Mouse (Mus musculus): ENCODE data around the gene Caskin1. TPM values are rescaled to one million over a fixed set of nuclear protein-coding genes. Genes with fewer than 3 reads are reported as not detected.
"Not testable (repeated sequence)": the region's sequence is repeated elsewhere in the genome, so short reads cannot be mapped to it uniquely, and the experiment has no call there.

Caskin1 gene
- polyA plus RNA-seq, 2 experiments = 0.08 to 0.09 TPM

DNA sequence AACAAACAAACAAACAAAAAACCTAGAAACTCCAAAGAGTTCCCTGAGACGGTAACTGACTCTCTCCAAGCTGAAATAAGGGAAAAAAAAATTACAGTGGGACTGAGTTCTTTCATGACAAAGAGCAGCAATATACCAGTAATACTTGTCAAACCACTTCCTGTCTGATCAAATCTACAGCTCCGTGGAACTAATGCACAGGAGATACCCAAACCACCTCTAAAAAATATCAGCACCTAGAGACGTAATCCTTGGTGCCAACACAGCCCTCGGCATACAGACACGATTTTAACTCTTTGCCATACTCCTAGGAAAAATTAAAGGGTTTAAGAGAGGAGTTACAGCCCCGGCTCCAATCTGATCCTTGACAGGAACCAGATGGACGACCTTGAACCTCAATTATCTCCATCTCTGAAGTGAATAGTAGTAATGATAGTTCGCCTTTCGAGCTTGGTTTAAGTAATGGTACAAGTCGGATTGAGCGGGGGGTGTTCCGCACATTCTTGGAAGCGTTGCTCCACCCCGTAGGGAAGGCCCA, 34.1 kb upstream of the Caskin1 start:
- ATAC-seq (ENCODE audit: insufficient read depth) = no peak

DNA sequence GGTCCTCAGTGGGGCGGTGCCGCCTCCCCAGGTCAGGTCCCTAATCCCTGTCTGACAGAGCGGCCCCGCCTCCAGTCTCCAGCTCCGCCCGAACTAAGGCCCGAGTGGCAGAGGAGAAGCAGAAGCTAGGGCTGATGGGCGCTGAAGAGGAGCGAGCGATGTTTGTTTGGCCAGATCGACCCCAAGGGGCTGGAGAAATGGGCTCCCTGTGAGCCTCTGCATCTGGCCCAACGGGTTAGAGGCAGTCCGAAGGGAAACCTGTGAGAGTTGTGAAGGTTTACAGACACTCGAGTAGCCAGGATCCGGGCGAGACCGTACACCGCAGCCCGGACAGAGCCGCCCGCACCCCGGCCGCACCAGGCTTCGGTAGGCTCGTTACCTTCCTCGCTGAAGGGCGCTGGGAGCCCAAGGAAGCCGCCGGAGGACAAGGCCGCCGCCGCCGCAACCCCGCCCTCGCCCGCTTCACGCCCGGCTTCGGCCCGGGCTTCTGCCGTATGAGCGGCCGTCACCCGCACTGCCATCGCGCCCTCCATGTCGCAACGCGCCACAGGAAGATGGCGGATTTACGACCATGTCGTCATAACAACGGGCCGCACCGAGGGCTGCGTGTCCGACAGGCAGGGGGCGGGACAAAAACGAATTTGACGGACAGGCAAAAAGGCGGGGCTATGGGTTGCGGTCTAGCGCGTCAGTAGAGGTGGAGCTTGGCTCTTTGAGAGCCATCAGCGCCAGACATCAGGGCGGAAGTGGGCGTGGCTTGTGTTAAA, 33.5 kb upstream of the Caskin1 start:
- H3K9me3 ChIP-seq (ENCODE audit: control insufficient read depth, low read length) = no peaks in the 10 kb centered on the region
- H3K9ac ChIP-seq (replicated peaks) = peak overlapping the region; percentile 99
- DNase-seq (ENCODE audit: low read depth in 3 of 3, low spot score in 3 of 3) (peak; percentile 99 to 100 (median 99)), ATAC-seq (ENCODE audit: insufficient read depth) (peak; percentile 94)
- H3K4me1 ChIP-seq (replicated peaks; ENCODE audit: control insufficient read depth in 2 of 2, insufficient read depth in 2 of 2, low read length in 1 of 2) = peaks cover 18 to 20% of the 10 kb centered on the region in 2 experiments
- peak overlapping the region; percentile 97 for H3K4me2 ChIP-seq (ENCODE audit: low read depth)
- WGBS (ENCODE audit: insufficient replicate concordance) = under 1% methylated on average over 67 of the region's 67 CpGs
- H3K27me3 ChIP-seq (ENCODE audit: control insufficient read depth, insufficient read depth, low read length) = no peaks in the 10 kb centered on the region
- 0 out of 2 replicates have a peak, but pooled peaks have one; percentile 26 for TF ChIP-seq CTCF (IDR thresholded peaks at IDR 0.05; ENCODE audit: low read depth)
- TF ChIP-seq EP300 (IDR thresholded peaks at IDR 0.05; ENCODE audit: low read depth) = no peak
- peak overlapping the region; percentile 84 to 96 for H3K4me3 ChIP-seq (ENCODE audit: insufficient read depth in 1 of 2, low read depth in 2 of 2, low read length in 2 of 2)
- peak overlapping the region; percentile 98 for H3K27ac ChIP-seq
- H3K36me3 ChIP-seq (replicated peaks; ENCODE audit: control insufficient read depth, insufficient read depth, low read depth) = peaks cover 8% of the 10 kb centered on the region

More for the DNA sequence above, 34.1 kb upstream of the Caskin1 start:
- H3K9ac ChIP-seq (replicated peaks) = peak overlapping the region; percentile 99
- peak overlapping the region; percentile 97 for H3K4me2 ChIP-seq (ENCODE audit: low read depth)
- DNase-seq (ENCODE audit: low read depth in 3 of 3, low spot score in 3 of 3) = no peak
- peak overlapping the region; percentile 84 to 96 for H3K4me3 ChIP-seq (ENCODE audit: insufficient read depth in 1 of 2, low read depth in 2 of 2, low read length in 2 of 2)
- H3K9me3 ChIP-seq (ENCODE audit: control insufficient read depth, low read length) = no peaks in the 10 kb centered on the region
- WGBS (ENCODE audit: insufficient replicate concordance) = 2% methylated on average over 14 of the region's 14 CpGs
- H3K27ac ChIP-seq = peak overlapping the region; percentile 98
- H3K4me1 ChIP-seq (replicated peaks; ENCODE audit: control insufficient read depth in 2 of 2, insufficient read depth in 2 of 2, low read length in 1 of 2) = peaks cover 18 to 20% of the 10 kb centered on the region in 2 experiments
- H3K36me3 ChIP-seq (replicated peaks; ENCODE audit: control insufficient read depth, insufficient read depth, low read depth) = peaks cover 13% of the 10 kb centered on the region
- H3K27me3 ChIP-seq (ENCODE audit: control insufficient read depth, insufficient read depth, low read length) = no peaks in the 10 kb centered on the region
- no peak for TF ChIP-seq EP300 (IDR thresholded peaks at IDR 0.05; ENCODE audit: low read depth)

DNA sequence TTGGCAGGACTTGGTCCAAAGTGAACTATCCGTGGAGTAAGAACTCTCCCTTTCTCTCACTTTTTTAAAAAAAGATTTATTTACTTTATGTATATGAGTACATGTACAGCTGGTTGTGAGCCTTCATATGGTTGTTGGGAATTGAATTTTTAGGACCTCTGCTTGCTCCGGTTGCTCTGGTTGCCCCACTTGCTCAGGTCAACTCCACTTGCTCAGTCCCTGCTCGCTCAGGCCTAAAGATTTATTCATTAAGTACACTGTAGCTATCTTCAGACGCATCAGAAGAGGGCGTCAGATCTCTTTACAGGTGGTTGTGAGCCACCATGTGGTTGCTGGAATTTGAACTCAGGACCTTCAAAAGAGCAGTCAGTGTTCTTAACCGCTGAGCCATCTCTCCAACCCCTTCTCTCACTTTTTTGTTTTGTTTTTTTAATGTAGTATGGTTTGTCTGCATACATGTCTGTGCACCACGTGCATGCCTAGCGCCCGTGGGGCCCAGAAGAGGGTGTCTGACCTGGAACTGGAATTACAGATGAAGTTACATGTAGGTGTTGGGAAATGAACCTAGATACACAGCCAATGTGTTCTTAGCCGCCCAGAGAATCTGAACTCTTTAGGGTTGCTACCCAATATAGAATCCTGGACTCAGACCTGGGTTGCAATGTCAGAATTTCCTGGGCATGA, 32.7 kb upstream of the Caskin1 start:
- Histone ChIP-seq H3K9ac (replicated peaks) (peak overlapping the region; percentile 35; the same call in 1 of the 2 replicates), H3K4me2 (ENCODE audit: low read depth) (peak overlapping the region; percentile 66), H3K4me1 (replicated peaks; ENCODE audit: control insufficient read depth in 2 of 2, insufficient read depth in 2 of 2, low read length in 1 of 2) (peaks cover 18 to 20% of the 10 kb centered on the region in 2 experiments), H3K4me3 (ENCODE audit: insufficient read depth in 1 of 2, low read depth in 2 of 2, low read length in 2 of 2) (peak overlapping the region; percentile 31 to 35; a peak in 3 of 4 replicates), H3K27ac (peak overlapping the region; percentile 70)
- WGBS (ENCODE audit: insufficient replicate concordance) = 40% methylated on average over 10 of the region's 10 CpGs
- DNase-seq (ENCODE audit: low read depth in 3 of 3, low spot score in 3 of 3); H3K36me3 ChIP-seq (replicated peaks; ENCODE audit: control insufficient read depth, insufficient read depth, low read depth); H3K27me3 ChIP-seq (ENCODE audit: control insufficient read depth, insufficient read depth, low read length); H3K9me3 ChIP-seq (ENCODE audit: control insufficient read depth, low read length): not testable (repeated sequence)
- ATAC-seq (ENCODE audit: insufficient read depth) = peak; percentile 10

DNA sequence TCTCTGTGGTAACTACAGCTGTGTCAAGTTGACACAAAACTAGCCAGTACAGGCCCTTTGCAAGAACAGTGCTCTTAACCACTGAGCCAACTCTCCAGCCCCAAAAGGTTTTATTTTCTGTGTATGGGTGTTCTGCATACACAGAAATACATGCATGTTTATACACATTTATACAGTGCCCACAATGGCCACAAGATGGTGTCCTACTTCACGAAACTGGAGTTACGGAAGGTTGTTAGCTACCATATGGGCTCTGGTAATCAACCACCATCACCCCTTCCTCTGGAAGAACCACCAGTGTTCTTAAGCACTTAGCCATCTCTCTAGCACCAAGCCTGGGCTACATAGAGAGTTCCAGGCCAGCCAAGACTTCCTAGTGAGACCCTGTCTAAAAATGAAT, 26.8 kb upstream of the Caskin1 start:
- Histone ChIP-seq H3K36me3 (replicated peaks; ENCODE audit: control insufficient read depth, insufficient read depth, low read depth) (no peaks in the 10 kb centered on the region), H3K4me1 (replicated peaks; ENCODE audit: control insufficient read depth in 2 of 2, insufficient read depth in 2 of 2, low read length in 1 of 2) (no peaks in the 10 kb centered on the region), H3K4me3 (ENCODE audit: insufficient read depth in 1 of 2, low read depth in 2 of 2, low read length in 2 of 2) (no peak overlapping the region), H3K9ac (replicated peaks) (no peak overlapping the region), H3K9me3 (ENCODE audit: control insufficient read depth, low read length) (no peaks in the 10 kb centered on the region), H3K27ac (no peak overlapping the region), H3K27me3 (ENCODE audit: control insufficient read depth, insufficient read depth, low read length) (no peaks in the 10 kb centered on the region), H3K4me2 (ENCODE audit: low read depth) (no peak overlapping the region)
- 39% methylated on average over 2 of the region's 2 CpGs for WGBS (ENCODE audit: insufficient replicate concordance)
- ATAC-seq (ENCODE audit: insufficient read depth) (no peak), DNase-seq (ENCODE audit: low read depth in 3 of 3, low spot score in 3 of 3) (no peak)
- TF ChIP-seq EP300 (IDR thresholded peaks at IDR 0.05; ENCODE audit: low read depth) (no peak), CTCF (IDR thresholded peaks at IDR 0.05; ENCODE audit: low read depth) (peak; percentile 62)

DNA sequence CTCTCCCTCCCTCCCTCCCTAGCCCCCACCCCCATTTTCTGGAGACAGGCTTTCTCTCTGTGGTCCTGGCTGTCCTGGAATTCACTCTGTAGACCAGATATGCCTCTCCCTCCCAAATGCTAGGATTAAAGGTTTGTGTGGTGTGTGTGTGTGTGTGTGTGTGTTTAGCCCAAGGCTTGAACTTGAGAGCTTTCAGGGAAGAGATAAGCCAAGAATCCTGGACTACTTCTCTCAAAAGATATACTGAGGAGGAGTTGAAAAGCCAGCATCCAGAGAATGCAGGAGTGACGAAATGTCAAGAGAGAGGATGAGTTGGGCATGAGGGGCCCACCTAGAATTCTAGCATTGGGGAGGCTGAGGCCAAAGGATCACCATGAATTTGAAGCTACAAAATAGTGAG, 25.5 kb upstream of the Caskin1 start:
- TF ChIP-seq CTCF (IDR thresholded peaks at IDR 0.05; ENCODE audit: low read depth) (no peak), EP300 (IDR thresholded peaks at IDR 0.05; ENCODE audit: low read depth) (no peak)
- no peaks in the 10 kb centered on the region for H3K36me3 ChIP-seq (replicated peaks; ENCODE audit: control insufficient read depth, insufficient read depth, low read depth)
- no peak for ATAC-seq (ENCODE audit: insufficient read depth)
- H3K4me3 ChIP-seq (ENCODE audit: insufficient read depth in 1 of 2, low read depth in 2 of 2, low read length in 2 of 2) = no peak overlapping the region
- H3K4me2 ChIP-seq (ENCODE audit: low read depth) = no peak overlapping the region
- no peak overlapping the region for H3K9ac ChIP-seq (replicated peaks)
- H3K4me1 ChIP-seq (replicated peaks; ENCODE audit: control insufficient read depth in 2 of 2, insufficient read depth in 2 of 2, low read length in 1 of 2) = no peaks in the 10 kb centered on the region
- 71% methylated on average over 1 of the region's 1 CpGs for WGBS (ENCODE audit: insufficient replicate concordance)
- no peak for DNase-seq (ENCODE audit: low read depth in 3 of 3, low spot score in 3 of 3)
- no peaks in the 10 kb centered on the region for H3K9me3 ChIP-seq (ENCODE audit: control insufficient read depth, low read length)
- H3K27ac ChIP-seq = no peak overlapping the region
- H3K27me3 ChIP-seq (ENCODE audit: control insufficient read depth, insufficient read depth, low read length) = no peaks in the 10 kb centered on the region

All from liver, embryonic 14.5 days (tissue).